Mouse (Mus musculus) ovary, postnatal 36 days (tissue): ENCODE measurements around the gene E130311K13Rik.

Experiments
- DNase-seq: peaks from one replicate; pipeline ENCODE4 v3.0.0; 2022; ENCODE audit warnings: low spot score, mixed read lengths

Gene E130311K13Rik

GRCm38 (mm10) chr3:63895786-63896185, 33.5 kb downstream of the E130311K13Rik start:
- no peak for DNase-seq

GRCm38 (mm10) chr3:63893677-63894076, 35.6 kb downstream of the E130311K13Rik start:
- DNase-seq: no peak

GRCm38 (mm10) chr3:63892154-63892553, 37.1 kb downstream of the E130311K13Rik start:
- DNase-seq: no peak

DNA sequence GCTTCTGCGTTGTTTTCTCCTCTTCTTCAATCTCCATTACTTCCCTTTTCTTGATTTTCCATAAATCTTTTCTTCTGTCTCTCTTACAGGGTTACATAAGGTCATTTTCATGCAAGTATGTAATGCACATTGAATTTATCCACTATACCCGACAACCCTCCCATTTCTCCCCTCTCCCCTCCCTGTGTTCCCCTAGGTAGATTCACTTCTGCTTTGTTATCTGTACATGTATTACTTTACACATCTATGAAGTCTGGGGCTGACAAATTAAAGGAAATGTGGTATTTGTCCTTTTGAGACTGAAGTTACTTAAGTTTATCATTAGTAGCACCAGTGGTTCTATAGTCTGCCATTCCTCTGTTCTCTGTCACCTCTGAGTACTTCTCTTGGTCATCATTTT, 48.2 kb downstream of the E130311K13Rik start:
- no peak for DNase-seq

DNA sequence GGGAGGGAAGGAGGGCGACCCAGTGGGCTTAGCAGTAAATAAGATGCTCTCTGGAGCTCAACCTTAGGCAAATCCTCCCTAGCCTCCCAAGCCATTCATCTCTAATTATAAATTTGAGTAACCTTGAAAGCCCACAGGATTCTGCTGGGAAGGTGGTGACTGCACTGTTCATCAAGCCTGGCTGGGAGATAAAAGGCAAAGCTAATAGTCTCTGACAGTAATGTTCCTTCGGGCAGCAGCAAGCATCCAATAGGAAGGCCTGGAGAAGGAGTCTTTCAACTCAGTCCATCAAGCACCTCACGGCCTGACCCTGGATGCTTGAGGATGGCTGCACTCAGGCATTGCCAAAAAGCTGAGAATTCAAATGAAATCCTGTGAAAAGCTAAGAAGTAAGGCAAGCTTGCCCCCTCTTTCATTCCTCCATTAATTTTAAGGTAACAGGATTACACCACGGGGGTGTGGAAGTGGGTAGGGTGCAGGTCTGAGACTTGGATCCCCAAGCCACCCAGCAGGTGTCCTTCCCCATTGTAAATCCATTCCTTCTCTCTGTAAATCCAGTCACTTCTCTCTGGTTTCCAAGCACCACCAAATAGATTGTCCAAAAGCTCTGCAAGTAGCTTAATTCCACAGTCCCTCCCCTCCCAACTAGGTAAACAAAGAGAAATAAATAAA, 50.1 kb downstream of the E130311K13Rik start:
- no peak for DNase-seq

DNA sequence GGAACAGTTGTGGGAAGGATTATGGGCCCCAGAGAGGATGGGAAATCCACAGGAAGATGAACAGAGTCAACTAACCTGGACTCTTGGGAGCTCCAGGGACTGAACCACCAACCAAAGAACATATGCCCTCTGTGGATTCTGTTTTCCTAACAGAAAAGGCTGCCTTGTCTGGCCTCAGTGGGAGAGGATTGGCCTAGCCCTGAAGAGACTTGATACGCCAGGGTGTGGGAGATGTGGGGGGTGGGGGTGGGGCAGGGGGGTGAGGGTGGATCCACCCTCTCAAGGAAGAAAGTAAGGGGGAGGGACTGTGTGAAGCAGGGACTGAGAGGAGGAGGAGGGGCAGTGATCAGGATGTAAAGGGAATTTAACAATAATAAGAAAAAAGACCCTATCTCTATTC, 56.5 kb downstream of the E130311K13Rik start:
- DNase-seq: no peak

GRCm38 (mm10) chr3:63871249-63871648, 58.0 kb downstream of the E130311K13Rik start:
- DNase-seq: no peak

DNA sequence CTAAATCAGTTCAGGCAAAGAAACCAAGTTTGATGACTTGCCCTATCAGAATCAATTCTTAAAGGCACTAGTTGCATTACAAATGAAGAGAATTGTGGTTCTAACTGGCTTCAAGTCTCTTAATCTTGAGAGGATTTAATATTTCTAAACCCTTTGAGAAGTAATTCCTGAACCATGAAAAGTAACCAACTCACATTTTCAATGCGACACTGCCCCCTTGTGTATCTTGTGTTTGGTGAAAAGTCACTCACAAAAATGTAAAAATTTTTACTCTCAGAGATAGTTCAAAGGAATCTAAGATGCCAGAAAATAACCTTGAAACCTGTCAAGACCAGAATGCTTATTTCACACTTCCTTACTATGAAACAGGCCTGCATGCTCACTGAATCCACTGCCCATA, 61.0 kb downstream of the E130311K13Rik start:
- no peak for DNase-seq

DNA sequence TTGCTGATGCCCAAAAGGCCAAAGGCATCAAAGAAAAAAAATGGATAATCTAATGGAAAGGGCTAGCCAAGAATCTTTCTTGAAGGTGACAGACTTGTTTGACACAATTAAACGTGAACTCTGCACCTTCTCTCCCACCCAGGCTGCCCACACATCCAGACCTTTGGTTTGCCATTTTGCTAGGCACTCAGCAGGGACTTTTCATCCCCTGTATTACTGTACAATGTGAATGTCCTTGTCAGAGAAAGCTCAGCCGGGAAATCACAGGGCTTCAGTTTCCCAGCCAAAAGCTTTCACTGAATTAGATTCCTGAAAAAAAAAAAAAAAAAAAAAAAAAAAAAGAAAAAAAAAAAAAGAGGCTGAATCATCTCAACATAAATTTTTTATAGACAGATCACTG, 64.2 kb downstream of the E130311K13Rik start:
- DNase-seq: no peak
